Mouse (Mus musculus) layer of hippocampus, postnatal 14 days (tissue): ENCODE data around the gene Ebf4. TPM values are rescaled to one million over a fixed set of nuclear protein-coding genes. Genes with fewer than 3 reads are reported as not detected.

Experiments used
- DNase-seq, 2 experiments: peaks; one replicate each; pipeline ENCODE4 v3.0.0; 2021 to 2022; ENCODE audit warnings: low spot score in 2 of 2, mixed read lengths in 1 of 2
- long read RNA-seq, 2 experiments: library from polyadenylated mRNA; stranded (forward); transcript quantifications; one replicate each; pipeline ENCODE4 v2.0.0; 2021
- total RNA-seq, 2 experiments: library from RNA; stranded (reverse); gene quantifications; 2 replicates each; pipeline ENCODE4 v1.2.3; 2021

The Ebf4 gene
- 10 to 100 TPM; 12.5 to 13.1 TPM for total RNA-seq
- long read RNA-seq, experiment 1, partial matches to known transcripts: 1 of 12 reads
- long read RNA-seq, experiment 1, other reads (novel, unspliced or antisense): 9 of 12 reads
- long read RNA-seq, experiment 2, partial matches to known transcripts: 2 of 13 reads
- long read RNA-seq, experiment 2, other reads (novel, unspliced or antisense): 8 of 13 reads

DNA sequence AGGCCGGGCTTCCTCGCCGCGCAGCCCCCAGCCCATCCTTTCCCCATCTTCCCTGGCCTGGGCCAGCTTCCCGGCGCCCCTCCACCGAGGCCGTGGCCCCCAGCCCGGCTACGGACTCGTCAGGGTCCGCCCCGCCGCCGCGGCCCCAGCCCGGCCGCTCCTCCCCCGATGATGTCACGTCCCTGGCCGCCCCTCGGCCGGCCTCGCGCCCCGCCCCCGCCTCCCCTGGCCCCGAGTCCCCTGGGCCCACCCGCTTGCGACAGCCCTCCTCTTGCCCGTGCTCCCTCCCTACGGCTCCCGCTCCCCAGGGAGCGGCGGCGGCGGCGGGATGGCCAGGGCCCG, at the start of gene Ebf4:
Gene Ebf4, plus strand, starts transcription at position 234 of the 342 bp plus-strand sequence.
- peak; percentile 49 for DNase-seq

DNA sequence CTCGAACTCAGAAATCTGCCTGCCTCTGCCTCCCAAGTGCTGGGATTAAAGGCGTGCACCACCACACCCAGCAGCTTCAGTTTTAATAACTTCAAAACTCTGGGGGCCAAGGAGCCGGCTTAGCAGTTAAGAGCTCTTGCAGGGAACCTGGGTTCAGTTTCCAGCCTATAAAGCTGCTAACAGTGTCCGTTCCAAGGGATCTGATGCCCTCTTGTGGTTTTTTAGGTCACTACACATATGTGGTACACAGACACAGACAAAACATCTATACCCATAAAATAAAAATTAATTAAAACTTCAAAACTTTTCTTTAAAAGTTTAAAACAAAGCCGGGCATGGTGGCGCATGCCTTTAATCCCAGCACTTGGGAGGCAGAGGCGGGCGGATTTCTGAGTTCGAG, 48.1 kb upstream of the Ebf4 start:
- peak in 1 of 2 experiments; percentile 45 for DNase-seq

DNA sequence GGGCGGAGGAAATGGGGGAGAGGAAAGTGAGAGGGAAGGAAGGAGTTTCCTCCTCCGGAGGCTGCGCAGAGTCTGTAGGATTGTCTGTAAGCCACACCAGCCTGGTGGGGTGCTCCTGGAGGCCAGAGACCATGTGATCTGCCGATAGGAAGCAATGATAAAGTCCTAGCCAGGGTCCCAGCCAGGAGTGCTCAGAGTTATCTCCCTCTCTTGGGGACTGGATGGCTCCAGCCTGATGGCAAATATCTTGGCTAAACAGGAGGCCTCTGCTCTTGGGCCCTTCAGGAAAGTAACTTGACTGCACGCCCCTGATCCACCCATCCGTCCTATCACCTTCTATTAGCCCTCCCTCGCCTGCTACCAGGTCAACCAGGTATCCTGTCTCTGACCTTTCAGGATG, 46.7 kb upstream of the Ebf4 start:
- DNase-seq: no peak

DNA sequence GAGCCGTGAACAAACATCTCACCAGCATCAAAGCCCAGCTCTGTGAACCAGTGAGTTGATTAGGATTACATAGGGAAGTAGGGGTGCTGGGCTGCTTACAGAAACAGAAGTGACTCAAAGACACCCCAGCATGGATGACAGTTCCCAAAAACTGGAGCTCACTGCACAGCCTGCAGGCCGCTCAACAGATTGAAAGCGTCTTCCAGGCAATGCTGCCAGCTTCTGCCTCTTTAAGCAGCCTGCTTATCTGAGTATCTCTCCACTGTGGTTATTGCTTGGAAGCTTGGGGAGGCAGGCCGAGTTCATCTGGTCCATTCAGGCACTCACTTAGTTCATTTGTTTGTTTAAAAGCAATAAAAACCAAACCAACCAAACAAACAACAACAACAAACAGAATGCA, 38.2 kb upstream of the Ebf4 start:
- DNase-seq: no peak

DNA sequence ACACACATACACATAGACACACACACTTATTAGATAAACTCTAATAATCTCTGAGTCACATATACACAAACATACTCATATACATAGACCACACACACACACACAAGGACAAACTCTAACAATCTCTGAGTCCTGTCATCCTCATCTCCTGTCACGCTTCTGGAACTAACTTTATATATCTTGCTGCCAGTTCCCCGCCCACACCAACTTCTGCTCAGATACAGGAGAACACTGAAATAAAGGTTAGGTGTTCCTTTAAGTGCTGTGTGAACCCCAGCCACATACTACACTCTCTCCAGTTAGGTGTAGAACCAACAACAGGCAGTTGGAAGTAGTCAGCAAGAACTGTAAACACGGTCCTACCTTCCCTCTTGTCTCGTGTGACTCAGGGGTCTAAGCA, 34.1 kb upstream of the Ebf4 start:
- no peak for DNase-seq

DNA sequence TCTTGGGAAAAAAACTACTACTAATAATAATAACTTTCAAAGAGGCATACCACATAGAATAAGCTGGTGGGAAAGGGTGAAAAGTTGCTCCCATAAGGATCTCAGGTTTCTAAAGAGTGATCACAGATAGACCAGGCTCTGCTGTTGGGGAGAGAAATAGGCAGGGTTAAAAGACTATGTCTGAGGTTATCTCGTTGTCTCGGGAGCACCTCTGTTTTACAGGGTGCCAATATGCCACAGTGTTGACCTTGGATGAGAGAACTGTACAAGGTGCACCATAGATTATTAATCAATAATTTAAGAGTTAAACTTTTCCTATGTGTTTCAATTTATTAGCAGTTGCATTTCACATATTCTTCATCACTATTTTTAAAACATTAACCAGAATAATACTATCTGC, 33.1 kb upstream of the Ebf4 start:
- DNase-seq: no peak

DNA sequence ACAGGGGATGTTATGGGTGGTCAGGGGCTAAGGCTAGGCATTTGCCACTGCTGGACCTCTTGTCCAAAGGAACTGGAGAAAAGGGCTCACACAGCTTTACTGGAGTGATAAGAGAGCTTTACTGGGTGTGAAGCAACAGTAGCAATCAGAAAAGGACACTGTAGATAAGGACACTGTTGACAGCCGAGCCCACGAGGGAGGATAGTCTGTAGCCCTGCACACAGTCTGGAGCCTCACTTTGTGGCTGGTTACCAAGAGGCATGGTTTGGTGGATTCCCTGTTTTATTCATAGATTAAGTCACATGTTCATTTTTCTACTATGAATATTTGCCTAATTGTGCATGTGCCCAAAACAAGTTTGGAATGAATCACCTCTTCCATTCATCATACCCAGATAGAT, 32.6 kb upstream of the Ebf4 start:
- no peak for DNase-seq

DNA sequence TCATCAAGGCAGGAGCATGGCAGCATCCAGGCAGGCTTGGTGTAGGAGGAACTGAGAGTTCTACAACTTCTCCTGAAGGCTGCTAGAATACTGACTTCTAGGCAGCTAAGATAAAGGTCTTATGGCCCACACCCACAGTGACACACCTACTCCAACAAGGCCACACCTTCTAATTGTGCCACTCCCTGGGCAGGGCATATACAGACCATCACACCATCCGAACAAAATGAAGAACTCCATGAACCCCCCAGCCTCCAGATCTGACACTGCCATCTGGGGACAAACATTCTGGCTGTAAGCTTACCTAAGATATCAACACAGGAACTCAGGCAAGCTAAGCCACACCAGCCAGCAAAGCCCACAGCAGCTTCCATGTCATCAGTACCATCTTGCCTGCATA, 29.4 kb upstream of the Ebf4 start:
- no peak for DNase-seq

DNA sequence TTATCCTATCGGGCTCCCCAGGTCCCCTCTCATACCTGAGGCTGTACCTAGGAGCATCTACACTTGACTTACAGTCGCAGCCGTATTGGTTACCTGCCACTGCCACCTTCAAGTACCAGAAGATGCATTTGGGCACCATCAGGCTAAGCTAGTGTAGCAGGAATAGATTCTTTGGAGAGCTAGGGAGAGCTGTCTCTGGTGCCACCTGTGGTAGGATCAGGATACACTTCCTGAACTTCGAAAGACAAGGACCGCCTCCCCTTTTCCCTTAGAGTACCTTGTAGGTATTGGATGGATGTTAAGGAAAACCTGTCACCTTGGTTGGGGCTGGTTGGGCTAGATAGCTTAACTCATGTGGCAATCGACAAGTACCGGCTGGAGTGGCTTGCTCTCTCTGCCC, 26.9 kb upstream of the Ebf4 start:
- no peak for DNase-seq

DNA sequence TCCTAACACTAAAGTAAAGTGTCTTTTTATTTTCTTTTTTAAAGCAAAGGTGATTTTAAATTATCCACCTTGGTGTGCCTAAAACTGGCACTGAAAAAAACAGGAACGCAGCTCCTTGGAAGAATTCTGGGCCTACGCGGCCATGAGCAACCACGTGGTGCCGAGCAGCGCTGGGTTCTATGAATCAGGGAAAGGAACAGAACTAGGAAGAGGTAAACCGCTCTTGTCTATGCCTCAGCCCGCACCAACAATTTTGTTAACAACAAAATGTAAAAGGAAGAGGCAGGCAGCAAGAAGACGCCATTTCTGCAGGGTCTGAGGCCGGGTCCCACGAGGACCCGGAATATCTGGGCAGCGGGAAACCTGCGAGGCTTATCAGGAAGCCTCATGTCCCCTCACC, 21.2 kb upstream of the Ebf4 start:
- DNase-seq: peak in 1 of 2 experiments; percentile 30

DNA sequence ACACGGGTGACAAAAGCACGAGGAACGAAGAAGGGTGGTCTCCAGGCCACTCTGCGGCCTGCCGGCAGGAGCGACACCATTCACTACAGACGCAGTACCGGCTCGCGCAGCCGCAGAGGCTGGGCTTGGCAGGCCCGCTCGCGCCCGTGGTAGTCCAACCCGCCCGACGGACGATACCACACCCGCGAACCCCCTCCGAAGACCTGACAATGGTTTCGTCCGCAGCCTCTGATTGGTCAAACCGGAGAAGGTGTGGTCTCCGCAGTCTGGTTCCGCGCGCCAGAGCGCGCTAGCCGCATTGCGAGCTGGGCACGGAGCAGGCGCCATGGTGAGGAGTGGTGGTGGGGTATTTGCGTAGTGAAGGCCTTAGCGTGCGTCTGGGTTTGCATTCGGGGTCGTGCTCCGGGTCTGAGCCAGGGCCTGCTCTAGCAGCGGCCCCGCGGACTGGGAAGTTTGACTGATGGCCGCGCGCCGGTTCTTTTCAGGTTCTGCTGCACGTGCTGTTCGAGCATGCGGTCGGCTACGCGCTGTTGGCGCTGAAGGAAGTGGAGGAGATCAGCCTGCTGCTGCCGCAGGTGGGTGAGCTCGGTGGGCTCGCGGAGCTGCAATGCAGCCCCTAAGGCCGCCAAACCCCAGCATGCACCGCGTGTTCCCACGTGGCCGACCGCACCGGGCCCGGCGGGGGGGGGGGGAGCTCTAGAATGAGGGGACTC, 20.7 kb upstream of the Ebf4 start, which contains the start of gene Nop56:
Gene Nop56, plus strand, starts transcription at position 282 of the 713 bp plus-strand sequence.
- DNase-seq: peak; percentile 100

DNA sequence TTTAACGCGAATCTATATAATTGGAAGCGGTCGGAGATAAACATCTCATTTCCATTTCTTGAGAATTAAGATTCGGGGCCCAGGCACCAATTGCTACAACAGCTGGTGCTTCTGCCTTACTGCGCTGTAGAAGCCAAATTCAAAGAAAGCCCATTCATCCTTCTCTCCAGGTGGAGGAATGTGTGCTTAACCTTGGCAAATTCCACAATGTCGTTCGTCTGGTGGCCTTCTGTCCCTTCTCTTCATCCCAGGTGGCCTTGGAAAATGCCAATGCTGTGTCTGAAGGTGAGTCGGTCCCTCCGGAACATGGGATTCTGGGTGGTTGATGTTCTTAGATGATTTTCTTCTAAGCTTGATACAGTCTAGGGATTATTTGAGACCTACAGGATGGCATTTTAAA, 20.1 kb upstream of the Ebf4 start:
- DNase-seq: no peak

DNA sequence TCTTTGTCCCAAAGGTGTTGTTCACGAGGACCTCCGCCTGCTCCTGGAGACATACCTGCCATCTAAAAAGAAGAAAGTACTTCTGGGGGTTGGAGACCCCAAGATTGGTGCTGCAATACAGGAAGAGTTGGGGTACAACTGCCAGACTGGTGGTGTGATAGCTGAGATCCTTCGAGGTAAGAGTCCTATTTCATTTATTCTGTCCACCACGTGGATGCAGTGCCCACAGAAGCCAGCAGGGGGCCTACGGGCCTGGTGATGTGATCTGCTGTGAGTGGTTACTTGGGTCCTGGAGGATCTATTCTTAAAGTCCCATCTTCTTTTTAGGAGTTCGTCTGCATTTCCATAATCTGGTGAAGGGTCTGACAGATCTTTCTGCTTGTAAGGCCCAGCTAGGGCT, 19.3 kb upstream of the Ebf4 start:
- peak; percentile 56 to 59 for DNase-seq

DNA sequence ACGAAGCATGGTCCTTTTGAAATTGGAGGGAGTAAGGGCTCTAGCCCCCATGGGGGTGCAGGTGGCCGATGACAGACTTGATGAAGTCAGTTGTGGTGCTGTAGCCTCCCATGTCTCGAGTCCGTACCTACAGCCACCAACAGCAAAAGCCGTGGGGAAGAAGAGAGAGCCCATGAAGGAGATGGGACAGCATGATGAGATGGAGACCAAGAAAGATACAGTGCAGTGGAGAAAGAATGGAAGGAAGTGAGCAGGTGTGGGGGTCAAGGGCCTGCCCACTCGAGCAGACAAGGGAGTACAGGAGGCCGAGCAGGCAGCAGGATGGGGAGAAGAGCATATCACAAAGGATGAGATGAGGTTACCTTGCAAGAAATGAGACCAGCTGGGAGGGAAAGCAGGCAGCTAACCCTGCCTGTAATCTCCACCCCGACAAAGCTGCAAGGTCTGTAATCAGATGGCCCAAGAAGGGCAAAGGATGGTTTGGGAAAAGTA, 15.3 kb upstream of the Ebf4 start:
- no peak for DNase-seq

DNA sequence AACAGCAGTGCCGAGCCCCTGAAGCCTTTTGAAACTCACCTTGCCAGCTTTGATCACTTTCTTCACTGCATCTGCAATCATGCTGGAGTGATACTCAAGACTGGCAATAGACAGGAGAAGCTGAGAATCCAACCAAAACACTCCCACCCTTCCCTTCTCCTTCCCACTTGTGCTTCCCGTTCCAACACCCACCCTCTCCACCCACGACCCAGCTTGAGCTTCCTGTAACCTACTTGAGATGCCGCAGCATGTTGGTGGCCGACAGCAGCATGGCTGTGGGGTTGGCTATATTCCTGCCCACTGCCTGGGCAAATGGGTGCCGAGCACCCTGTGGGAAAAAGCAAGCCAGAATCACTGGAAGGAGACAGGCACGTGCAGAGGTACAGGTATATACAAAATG, 14.7 kb upstream of the Ebf4 start:
- DNase-seq: peak in 1 of 2 experiments; percentile 37

DNA sequence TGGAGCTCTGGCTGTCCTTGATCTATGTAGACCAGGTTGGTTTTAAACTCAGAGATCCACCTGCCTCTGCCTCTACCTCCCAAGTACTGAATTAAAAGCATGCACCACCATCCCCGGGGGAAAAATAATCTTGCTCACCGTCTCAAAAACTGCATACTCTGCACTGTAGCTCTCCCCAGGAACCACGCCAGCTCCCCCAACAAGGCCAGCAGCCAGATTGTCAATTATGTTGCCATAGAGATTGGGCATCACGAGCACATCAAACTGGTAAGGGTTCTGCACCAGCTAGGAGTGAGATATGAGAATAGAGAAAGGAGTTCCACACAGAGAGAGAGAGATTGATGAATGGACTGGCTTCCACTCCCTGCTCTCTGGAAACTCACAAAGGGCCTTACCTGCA, 14.2 kb upstream of the Ebf4 start:
- peak; percentile 43 to 76 for DNase-seq

DNA sequence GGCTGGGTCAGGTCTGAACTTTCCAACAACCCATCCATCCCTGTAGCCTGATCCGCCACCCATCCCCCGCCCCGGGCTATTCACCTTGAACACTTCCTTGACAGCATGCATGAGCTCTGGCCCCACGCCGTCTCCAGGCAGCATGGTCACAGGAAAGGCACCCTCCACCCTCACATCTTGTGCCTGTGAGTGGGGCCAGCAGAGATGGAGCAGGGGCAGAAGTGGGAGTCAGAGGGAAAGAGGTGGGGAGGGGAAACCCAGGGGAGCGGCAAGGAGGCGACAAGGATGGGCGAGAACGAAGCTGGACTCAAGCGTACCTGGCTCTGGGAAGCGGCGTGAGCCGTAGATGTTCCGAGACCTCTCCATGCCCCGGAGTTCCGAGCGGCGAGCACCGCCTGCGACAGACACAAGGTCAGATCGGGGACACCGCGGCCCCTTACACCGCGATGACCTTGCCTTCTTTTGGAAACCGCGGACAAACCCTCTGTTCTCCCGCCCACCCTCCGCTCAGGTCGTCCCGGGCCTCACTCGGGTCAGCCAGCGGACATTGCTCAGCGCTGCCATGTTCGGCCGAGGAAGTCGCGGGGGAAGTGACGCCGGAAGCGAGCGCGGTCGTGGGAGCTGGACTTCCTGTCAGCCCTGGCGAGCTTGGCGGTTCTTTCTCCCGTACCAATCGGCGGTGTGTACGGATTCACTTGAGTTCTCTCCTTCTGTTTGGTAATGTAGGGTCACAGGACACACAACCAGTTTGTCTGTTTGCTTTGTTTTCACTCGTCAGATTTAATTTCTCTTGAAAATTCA, 10.9 kb upstream of the Ebf4 start, which contains the start of gene Idh3b:
Gene Idh3b, minus strand, starts transcription at position 694 of the 801 bp plus-strand sequence.
- peak; percentile 84 to 93 for DNase-seq

DNA sequence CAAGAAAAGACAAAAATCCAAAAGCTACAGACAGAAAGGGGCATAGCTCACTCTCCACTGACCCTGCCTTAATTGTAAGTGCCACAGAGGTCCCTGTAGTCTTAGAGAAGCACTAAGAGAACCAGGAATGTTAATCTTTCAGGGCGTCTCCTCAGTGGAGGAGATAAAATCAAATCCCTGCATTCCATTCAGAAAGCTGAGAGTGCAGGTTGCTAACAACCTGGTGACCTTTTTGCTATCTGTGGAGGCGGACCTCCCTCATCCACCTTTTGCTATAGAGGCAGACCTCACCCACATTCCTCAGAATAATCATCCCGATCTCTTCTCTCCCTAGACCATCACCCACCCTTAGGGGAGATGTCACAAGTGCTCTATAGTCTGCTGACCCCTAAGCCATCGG, 5.9 kb upstream of the Ebf4 start:
- DNase-seq: no peak

DNA sequence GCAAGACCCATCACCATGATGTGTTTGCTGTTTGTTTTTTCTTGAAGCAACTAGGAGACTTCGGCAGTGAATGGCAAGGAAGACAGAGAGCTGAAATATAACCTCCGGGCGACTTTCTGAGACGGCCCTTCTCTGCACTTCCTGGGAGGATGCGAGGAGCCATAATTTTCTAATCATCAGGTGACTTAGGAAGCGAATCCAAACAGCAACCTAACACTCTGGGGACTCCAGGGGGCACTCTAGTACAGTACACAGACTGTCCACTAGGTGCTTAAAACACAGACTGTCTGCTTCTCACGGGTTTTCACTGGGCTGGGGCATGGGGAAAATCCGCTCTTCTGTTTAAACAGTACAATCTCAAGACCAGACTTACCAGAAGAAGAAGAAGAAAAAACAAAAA, 3.5 kb upstream of the Ebf4 start:
- peak; percentile 69 to 86 for DNase-seq

DNA sequence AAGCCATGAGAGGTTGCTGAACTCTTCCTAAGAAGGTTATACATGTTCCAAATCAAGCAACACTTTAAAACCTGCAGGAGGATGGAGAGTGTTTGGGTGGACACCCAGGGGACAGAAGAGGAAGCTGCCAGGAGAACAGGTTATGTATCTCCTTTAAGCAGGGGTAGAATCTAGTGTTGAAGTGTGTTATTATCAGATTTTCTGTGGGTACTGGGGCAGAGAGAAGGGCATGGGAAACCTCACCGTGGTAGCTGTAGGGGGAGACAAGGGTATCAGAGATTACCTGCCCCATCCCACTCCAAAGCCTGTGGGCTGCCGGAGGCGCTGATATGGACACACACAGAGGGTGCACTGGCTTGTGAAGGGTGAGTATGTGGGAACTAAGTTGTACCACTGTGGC, 2.0 kb upstream of the Ebf4 start:
- no peak for DNase-seq

DNA sequence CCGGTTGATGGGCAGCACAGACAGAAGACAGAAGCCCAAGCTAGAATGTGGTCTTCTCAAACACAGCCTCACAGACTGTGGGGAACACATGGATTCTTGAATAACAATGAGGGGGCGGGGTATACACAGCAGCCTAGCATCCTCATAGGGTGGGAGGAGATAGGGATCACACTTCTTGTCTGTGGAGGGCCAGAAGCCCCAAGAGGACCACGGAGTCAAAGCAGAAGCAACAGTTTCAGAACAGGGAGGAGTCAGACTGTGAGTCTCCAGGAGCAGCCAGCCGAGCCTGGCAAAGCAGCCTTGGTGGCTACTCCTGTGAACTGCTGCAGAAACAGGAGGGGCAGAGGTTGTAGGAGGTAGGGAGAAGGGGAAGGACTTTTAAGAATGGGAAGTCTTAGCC, 1.5 kb upstream of the Ebf4 start:
- peak in 1 of 2 experiments; percentile 23 for DNase-seq
